Mouse (Mus musculus) liver (tissue): ENCODE measurements around the gene Itih5.

Source experiments
- DNase-seq: peaks from one replicate; pipeline ENCODE4 v3.0.0-alpha.2; 2020; ENCODE audit warnings: mixed read lengths

Itih5 gene

DNA sequence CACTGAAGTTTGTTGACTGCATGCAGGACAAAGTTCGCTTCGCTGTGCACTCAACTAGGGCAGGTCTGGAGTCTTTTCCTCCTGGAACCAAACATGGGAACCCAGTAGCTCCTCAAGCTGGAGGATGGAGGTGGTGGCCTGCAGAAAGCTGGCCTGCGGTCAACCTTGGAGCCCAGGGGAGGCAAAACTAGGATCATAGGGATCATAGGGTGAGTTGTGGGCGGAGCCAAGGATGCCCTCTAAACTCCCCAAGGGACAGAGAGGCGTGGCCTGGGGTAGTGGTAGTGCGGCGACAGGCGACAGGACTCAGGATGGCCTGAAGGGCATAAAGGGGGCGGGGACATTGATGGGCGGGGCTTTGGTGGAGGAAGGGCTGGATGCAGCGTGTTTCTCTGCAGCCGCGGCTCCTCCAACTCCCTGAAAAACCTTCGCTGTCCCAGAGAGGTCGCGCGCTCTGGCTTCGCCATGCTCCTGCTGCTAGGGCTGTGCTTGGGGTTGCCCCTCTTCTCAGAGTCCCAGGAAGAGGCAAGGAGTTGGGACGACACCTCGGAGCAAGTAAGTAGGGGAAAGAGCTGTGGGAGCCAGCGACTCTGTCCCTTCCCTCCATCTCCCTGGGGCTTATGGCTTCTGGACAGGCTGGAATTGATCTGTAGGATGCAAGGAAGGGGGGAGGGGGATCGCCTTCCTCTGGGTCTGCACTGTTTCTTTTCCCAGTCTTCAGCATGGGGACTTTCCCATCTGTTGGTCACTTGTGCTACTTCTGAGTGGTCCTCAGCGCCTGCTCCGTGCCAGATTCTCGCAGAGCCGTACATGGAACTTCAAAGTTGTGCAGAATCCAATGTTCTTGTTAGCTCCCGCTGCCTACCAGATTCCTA, at the start of gene Itih5:
Gene Itih5, plus strand, starts transcription at position 371 of the 875 bp plus-strand sequence.
- DNase-seq, result peak; percentile 85

DNA sequence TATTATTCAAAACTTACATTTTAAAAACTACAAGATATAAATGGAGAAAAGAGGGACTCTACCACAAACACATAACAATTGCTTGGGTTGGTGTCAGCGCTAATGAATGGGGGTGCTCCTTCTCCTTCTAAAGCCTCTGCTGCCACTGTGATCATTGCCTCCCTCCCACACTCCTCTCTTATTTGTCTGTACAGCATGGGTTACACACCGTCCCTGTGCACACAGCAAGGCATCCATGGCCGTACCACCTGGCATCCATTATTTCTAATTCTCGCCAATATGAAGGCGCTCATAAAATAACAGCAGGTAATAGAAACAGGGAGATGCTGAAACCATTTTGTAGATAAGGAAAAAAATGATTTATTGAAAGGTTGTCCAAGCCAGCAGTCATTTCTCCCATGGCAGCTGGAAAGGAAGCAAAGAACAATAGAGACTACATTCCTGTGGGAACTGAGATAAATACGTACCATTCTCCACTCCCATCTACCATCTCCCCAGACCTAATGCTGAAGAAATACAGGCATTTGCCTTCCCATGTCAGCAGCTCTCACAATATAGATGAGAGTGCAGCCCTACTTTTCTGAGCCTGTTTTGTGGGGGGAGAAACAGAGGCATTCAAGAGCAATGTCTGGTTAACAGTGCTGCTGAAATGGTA, 44.7 kb upstream of the Itih5 start:
- DNase-seq, result no peak

DNA sequence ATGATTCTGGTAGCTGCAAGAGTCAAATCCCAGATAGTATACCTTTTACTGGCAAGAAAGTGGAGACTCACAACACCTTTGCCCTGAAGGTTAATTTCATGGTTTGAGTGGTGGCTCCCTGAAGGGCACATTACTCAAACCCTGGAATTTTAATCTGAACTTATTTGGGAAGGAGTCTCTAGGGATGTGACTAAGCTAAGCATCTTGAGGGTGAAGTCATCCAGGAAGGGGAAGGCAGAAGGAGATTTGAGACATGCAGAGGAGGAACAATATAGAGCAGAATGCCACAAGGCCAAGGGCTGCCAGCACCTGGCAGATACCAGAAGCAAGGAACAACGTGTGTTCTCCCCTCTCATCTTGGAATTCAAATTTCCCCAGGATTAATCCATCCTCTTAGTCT, 34.6 kb upstream of the Itih5 start:
- no peak for DNase-seq

DNA sequence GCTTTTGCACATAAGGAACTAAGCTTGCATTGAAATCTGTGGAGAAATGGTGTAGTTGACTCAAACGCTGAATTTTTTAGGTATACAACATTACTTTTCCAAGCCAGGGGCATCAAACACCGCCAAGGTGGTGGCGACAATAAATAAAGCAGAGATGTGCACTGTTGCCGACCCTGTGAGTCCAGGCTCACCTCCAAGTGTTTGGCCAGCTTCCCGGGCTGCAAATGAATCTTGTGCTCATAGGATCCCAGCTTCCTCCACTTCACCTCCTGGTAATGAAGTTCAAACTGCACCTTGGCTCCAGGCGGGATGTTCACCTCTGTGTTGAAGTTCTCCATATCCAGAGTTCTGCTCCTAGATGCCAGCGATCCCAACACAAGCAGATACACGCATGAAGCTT, 34.1 kb upstream of the Itih5 start:
- no peak for DNase-seq

DNA sequence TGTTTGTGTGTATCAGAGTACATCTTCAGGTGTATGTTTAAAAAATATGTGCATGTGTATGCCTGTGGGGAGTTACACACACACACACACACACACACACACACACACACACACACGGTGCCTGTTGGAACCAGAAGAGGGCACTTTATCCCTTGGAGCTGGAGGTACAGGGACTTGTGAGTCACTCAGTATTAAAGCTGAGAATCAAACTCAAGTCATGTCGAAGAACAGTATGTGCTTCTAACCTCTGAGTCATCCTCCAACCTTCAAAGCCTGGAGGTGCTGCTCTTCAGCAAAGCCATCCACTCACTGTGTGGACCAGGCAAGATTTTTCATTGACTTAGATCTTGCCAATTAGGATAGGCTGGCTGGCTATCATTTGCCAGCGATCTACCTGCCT, 31.5 kb upstream of the Itih5 start:
- no peak for DNase-seq

DNA sequence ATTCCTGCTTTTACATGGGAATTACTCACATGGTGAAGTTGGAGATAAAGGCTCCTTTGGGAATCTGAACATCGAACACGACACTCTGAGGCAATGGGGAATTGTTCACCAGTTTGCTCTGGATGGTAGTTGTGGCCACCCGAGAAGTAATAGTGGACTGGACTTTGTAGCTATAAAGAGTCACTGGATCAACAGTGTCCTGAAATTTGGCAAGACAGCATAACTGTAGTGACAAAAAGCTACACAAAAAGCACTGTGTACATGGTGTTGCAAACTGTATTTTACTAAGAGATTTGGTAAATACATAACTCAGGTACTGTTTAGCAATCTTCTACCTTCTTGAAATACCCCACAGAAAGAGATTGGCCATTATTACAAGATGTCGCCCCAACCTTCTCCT, 27.2 kb upstream of the Itih5 start:
- no peak for DNase-seq

DNA sequence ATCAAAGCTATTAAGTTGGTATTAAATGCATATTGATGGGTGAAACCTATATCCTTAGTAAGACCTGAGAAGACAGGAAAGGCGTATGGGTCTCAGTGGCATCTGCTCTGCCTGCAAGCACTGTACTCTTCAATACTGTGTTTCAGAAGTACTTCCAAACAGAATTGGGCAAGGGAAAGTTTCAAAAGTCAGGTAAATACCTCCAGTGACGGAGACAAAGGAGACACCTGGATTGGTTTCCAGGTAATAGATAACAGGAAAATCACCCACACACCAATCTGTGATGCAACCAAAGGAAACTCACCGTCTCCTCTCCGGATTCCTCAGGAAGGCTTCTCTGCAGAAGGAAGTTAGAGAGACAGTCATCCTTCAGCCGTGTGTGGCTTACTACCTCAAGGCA, 25.9 kb upstream of the Itih5 start:
- no peak for DNase-seq

DNA sequence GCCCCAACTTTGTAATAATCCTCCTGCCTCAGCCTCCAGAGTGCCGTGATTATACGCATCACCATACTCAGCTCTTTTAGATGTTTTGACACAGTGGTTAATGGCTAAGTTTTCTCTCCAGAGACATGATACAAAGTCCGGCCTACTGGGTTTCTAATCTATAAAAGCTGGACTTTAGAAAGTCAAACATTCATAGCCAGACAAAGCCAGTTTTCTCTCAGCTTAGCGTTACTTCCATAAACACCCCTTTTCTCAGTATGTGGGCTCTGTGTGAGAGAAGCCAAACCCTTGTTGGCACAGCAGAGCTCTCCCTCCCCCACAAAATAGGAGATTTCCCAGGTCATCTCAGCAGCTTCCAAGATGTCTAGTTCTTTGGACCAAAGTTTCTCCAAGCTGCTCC, 24.8 kb upstream of the Itih5 start:
- no peak for DNase-seq

DNA sequence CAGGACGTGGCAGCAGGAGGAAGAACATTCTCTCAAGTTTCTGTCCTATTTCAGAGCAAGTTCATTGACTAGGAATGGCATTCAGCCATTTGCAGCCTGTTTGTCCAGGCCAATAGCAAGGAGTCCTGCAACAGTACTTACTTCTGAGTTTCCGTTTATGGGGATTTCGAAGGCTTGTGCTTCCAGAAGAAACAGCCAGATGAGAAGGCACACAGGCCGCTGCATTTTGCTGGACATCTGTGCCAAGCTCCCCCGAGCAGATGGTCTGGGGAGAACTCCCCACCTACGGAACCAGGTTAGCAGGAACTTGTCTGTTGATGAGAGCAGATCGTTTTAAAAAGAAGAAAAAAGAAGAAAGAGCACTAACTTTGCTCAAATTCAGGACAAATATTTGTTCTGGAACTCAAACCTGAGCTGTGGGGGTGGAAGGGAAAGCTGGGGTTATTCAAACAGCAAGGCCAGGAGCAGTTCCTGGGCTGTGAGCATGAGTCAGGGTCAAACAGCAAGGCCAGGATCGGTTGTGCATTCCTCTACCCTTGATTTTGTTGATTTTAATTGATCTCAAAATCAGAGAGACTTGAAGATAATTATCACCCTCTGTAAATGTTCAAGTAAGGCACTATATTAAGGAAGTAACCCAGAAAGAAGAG, 22.9 kb upstream of the Itih5 start:
- peak; percentile 35 for DNase-seq

DNA sequence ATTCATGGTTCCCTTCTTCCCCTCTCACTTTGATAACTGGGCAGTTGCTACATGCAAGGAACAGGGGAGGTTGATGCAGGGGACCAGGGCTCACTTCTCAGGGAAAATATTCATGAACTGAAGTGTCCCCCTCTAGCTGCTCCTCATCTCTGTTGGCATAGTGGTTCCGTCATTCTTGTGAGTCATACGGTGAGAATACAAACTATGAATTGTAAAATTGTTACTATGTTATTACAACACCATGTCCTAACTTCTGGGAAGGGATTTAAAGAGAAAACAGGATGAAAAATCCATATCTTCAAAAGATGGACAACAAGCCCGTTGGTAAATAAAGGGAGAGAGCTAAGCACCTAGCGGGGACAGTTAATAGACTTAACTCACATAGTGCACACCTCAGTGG, 22.1 kb upstream of the Itih5 start, which contains the start of gene Itih2:
Gene Itih2, minus strand, starts transcription at position 101 of the 400 bp plus-strand sequence.
- DNase-seq, result no peak

DNA sequence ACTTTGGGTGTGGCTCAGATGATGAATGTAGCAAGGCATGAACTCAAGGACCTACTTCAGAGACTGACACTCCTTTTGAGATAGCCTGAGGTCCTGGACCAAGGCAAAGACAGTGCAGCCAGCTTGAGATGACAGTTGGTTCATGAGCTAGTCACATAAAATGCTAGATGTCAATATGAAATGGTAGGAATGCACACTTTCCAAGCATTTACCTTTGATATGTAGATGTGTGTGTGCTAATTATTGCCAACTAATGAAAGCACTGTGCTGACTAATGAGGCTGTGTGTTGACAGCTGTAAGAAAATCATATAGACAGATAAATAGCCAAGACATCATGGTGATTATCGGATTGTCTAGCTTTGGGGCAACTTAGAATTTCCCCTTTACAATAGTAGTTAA, 21.2 kb upstream of the Itih5 start:
- no peak for DNase-seq

DNA sequence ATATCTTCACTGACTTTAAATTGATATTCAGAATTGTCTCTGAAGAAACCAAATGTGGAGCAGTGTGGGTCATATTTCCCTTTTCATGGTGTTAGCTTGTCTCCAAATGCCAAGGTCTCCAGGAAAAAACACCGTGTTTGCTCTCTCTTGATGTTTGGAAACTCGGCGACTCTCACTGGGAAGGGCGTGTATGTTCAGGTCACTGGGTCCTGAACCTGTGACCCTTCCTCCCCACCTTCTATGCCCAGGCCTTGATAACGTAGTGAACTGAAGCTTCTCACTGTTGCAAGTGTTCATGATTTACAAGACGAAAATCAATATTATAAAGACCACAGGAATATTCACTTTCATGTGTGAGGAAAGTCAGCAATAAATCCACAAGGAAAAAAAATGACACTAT, 19.4 kb upstream of the Itih5 start:
- peak; percentile 16 for DNase-seq

DNA sequence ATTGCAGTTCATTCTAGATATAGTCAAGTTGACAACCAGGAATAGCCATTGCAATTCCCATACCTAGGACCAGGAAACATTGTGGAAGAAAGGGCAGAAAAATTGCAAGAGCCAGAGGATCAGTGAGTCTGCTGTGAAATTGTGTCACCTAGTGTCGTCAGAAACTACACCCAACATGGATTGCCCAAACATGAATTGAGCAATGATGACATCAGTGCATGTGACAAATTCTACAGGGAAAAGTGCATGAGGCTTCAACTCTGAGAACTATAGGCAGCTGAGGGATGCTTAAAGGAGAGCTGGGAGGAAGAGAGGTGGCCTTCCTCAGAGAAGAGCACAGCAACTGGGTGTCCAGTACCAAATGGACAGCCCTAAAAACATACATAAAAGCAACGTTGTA, 16.1 kb upstream of the Itih5 start:
- DNase-seq, result no peak

DNA sequence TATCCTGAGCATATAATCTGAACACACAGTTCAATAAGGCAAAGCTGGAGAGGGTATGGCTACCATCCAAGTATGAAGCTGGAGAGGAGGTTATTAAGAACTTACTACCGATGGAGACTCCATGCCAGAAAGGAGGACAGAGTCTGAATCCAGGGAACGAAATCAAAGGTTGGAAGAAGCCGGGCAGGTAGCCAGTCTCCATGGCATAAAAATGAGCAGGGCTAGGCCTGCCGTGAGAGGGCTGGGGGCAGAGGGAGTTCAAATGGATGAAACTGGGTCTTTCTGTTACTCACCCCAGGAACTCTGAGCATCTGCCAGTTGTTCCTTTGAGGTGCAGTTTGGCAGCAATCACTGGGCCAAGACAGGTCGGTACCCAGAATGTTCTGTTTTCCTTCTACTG, 12.9 kb upstream of the Itih5 start:
- no peak for DNase-seq

DNA sequence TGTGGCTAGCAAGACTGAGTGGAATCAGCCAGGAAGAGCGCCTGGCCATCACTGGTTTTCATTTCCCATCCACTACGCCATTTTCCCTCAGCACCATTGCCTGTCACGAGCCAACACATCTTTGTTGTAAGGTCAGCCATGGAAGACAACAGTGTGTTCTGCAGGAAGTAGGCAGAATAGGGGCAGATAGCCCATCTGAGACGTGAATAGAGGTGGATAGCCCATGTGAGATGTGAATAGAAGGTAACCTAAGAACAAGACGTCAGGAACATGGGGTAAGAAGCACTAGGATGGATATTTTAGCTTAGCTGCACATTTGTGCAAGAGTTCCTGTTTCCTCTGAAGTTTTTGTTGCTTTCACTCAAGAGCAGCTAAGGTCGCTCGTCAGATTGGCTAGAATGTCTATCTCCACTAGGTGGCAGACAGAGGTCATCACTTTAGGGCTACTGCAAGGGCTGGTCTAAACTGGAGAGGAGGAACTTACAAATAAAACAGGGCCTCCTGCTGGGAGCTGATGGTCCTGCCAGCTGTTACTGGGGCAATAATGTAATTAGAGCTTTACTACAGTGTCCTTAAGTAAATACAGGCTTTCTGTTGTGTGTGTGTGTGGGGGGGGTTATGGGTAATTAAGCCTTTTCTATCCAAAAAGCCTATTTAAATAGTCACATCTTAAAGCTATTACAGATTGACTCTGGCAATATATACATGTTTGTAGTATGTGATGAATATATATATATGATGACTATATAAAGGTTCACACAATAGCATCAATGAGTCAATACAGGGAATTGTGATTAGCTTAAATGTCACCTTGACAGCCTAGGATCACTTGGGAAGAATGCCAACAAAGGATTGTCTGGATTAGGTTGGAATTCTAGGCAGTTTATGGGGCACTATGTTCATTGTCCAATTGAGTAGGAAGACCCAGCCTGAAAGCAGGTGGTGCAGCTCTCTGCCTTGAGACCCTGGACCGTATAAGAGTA, 10.6 kb upstream of the Itih5 start:
- DNase-seq, result peak; percentile 54

DNA sequence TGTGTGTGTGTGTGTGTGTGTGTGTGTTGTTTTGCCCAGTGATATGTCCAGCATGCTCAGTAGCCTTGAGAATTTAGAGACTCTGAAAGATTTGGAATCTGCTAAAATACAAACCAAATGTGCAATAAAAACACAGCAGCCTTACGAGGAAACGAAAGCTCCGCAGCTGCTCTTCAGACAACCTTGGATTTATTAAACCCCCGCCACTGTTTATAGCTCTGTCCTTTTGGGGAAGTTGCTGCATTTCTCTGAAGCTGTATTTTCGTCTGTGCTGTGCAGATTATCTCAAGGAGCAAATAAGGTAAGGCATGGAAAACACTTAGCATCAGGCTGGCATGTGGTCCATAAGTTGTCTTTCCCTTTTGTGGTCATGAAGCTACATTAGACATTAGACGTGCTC, 7.9 kb upstream of the Itih5 start:
- DNase-seq, result no peak

DNA sequence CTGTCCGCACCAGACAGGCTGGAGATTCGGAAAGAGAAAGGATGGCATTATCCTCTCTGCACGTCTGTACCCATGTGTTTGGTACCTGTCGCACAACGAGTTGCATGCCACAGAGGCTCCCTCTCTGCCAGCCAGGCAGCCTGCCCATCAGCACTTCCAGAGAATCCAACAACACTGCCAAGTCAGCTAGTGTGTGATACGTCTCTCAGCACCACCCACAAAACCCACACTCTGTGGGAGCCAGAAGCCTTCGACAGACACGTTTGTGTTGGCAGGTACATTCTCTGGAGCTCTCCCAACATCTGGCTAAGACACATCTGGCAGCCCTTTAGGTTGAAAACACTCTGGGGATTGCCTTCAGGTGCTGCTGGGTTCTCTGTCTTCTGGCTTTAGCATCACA, 6.2 kb upstream of the Itih5 start:
- no peak for DNase-seq

DNA sequence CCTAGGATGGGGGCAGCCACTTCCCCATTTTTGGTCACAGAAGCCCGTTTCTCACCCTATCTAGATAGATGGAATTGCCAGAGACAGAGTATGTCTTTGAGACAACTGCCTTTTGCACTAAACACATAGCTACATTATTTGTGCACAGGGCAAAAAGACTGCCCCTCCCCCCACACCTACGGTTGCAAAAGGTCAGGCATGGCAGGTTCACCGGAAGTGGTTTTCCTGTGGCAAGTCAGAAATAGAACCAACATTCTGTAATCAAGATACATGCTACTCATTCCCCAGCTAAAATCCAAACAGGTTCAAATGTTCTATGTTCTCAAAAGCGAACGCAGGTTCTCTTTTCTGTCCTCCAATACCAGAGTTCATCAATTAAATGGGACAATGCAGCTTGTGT, 781 bp upstream of the Itih5 start:
- DNase-seq, result peak; percentile 32

DNA sequence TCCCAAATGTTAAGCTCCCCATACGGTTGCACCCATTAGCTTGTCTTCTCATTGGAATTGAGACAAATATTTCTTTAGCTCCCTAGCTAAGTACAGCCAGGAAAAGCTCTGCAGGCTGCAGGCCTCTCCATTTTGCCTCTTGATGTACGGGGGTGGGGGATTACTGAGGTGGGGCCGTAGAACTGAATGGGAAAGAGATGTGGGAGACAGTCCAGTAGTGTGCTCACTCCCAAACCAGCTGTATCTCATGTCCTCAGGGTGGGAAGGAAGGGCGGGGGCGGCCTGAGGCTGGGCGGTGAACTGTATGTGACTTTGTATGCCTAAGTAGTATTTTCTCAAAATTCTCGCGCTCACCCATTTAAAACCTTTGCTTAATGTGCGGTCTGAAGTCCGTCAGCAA, 3.8 kb downstream of the Itih5 start:
- no peak for DNase-seq

DNA sequence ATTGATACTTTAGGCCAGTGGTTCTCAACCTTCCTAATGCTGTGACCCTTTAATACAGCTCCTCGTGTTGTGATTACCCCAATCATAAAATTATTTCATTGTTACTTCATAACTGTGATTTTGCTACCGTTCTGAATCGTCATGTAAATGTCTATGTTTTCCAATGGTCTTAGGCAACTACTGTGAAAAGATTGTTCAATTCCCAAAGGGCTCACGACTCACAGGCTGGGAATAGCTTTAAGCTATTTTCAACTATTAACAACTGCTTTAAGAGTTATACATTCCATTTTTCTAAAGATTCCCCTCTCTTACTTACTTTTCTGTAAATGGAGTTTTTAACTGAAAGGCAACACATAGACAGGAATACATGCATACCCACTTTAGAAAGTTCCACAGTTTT, 8.6 kb downstream of the Itih5 start:
- DNase-seq, result no peak

DNA sequence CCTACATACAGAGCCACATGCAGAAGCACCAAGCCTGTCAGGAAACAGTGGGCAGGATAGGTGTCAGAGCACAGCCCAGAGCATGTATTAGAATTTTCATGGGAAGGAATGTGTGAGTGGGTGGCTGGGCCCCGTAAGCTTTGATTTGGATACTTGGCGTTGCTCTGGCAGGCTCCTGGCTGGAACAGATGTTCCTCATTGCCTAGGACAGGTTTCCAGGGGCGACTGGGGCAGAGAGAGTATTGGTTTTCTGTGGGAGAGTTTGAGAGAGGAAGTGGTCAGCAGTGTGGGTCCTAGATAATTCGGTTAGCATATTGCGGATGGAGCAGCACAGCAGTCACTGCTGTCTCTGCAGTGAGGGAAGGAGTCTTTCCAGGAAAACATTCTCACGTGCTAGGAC, 13.3 kb downstream of the Itih5 start:
- no peak for DNase-seq

DNA sequence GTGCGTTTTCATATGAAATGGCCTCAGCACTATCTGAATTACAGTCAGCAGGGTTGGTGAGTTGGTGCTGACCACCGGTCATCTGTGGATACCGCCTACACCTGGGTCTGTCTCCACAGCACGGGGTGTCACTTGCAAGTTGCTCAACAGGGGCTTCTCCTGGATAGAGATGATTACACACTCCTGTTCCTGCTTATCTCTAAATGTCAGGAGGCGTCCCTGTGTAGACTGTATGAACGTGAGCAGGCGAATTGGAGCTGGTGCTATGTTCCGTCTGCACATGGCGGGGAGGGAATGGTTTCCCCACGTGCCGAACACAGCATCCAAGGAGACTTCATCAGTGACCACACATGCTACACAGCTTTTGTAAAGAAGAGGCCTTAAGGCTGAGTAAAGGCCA, 13.9 kb downstream of the Itih5 start:
- DNase-seq, result peak; percentile 16

DNA sequence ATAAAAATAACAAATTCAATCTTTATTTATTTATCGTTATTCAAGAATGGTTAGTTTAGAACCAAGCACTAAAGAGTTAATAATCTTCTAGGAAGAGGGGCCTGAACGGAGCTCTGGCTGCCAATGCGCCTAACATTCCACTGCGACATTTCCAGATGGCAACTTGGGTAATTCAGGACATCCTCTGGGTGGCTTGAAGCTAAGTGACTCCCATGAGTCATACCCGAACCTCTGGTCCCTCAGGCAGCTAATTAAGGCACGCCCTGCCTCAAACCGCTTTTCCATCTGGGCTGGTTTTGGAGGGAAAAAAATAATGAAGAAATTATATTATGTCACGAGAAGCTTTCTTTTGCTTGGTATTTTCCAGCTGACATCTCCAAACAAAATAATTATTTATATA, 14.6 kb downstream of the Itih5 start:
- no peak for DNase-seq
